Mouse (Mus musculus) forebrain, embryonic 15.5 days (tissue): ENCODE measurements around the gene Gm20708. TPM values are rescaled to one million over a fixed set of nuclear protein-coding genes. Genes with fewer than 3 reads are reported as not detected.

Experiments
- ATAC-seq: fragments of 200-750 bp; cut with Nextera tagmentation; replicated peaks from 2 replicates; pipeline ENCODE4 v1.8.0; 2017; ENCODE audit warnings: mild to moderate bottlenecking, moderate TSS enrichment, moderate library complexity
- H3K27ac ChIP-seq: fragments of 300-500 bp; sonication (generic); replicated peaks from 2 replicates; pipeline ENCODE4 v1.5.1; 2015; ENCODE audit warnings: mild to moderate bottlenecking, inconsistent platforms
- H3K27me3 ChIP-seq: fragments of 300-500 bp; sonication (generic); 2 replicates; pipeline ENCODE4 v1.6.1; 2015; ENCODE audit warnings: inconsistent platforms
- H3K36me3 ChIP-seq: fragments of 300-500 bp; sonication (generic); 2 replicates; pipeline ENCODE4 v1.6.1; 2015; ENCODE audit warnings: mild to moderate bottlenecking, inconsistent platforms
- H3K4me1 ChIP-seq: fragments of 300-500 bp; sonication (generic); 2 replicates; pipeline ENCODE4 v1.6.1; 2015; ENCODE audit warnings: inconsistent platforms
- H3K4me2 ChIP-seq: fragments of 300-500 bp; sonication (generic); replicated peaks from 2 replicates; pipeline ENCODE4 v1.6.1; 2015; ENCODE audit warnings: mild to moderate bottlenecking, inconsistent platforms
- H3K4me3 ChIP-seq: fragments of 300-500 bp; sonication (generic); 2 replicates; pipeline ENCODE4 v1.5.1; 2015; ENCODE audit warnings: mild to moderate bottlenecking, inconsistent platforms
- H3K9ac ChIP-seq: fragments of 300-500 bp; sonication (generic); replicated peaks from 2 replicates; pipeline ENCODE4 v1.6.1; 2015; ENCODE audit warnings: mild to moderate bottlenecking, inconsistent platforms
- H3K9me3 ChIP-seq: fragments of 300-500 bp; sonication (generic); 2 replicates; pipeline ENCODE4 v1.6.1; 2016; ENCODE audit warnings: inconsistent platforms
- WGBS: fragments of 180-500 bp; shearing (Covaris S2); methylation state at CpG from one replicate; pipeline ENCODE4 v1.1.7; 2015; ENCODE audit warnings: mixed read lengths; 5-methylcytosine and 5-hydroxymethylcytosine counted together
- polyA plus RNA-seq: library from polyadenylated mRNA; unstranded; fragments of >200 nt; fragmentation: Nextera tagmentation; extraction: Ambion mirVana; gene quantifications from 2 replicates; pipeline ENCODE4 v1.2.1, GENCODE M21; 2015

Gm20708 gene
- polyA plus RNA-seq, 1 experiment from 2014 or later: 0.79 TPM

- Histone ChIP-seq H3K4me2 (no peak overlapping the region), H3K9ac (no peak overlapping the region), H3K4me1 (peaks cover 28% of the 10 kb centered on the region), H3K9me3 (no peaks in the 10 kb centered on the region), H3K4me3 (no peak overlapping the region), H3K27ac (no peak overlapping the region), H3K27me3 (no peaks in the 10 kb centered on the region), H3K36me3 (no peaks in the 10 kb centered on the region)
- WGBS: 63% methylated on average over 5 of the region's 5 CpGs
- no peak for ATAC-seq
These were observed 37.2 kb downstream of the Gm20708 start for GRCm38 (mm10) chr11:117846640-117847039.

DNA sequence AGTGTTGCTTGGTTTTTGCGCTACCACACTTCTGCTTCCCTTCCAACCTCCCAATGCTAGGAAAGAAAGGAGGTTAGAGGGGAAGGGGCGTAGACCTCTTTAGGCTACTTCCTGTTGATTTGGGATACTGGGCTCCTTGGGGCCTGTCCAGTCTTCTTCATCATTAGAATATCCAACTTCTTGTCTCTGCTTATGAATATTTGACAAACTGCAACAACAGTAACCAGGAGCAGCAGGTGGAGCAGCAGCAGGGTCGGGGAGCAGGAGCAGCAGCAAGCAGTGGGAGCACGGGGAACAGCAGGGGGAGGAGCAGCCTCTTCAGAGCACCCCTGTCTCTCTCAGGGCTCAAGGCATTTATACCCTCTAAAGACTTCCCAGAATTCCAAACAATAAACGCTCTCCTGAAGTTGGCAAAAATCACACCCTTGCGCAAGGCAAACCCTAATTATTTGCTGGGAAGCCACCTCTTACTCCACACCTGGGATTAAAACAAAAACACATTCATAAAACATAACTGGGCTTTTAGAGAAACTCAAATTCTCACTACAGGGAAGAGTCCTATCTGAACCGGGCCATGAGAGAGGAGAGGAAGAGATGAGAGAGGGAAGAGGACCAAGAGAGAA, 38.2 kb downstream of the Gm20708 start:
- H3K4me2 ChIP-seq: peak overlapping the region; percentile 82
- H3K9ac ChIP-seq: peak overlapping the region; percentile 91
- H3K4me3 ChIP-seq: peak overlapping the region; percentile 72
- H3K4me1 ChIP-seq: peaks cover 28% of the 10 kb centered on the region
- no peaks in the 10 kb centered on the region for H3K9me3 ChIP-seq
- ATAC-seq: no peak
- peak overlapping the region; percentile 99 for H3K27ac ChIP-seq
- no peaks in the 10 kb centered on the region for H3K27me3 ChIP-seq
- H3K36me3 ChIP-seq: peaks cover under 1% of the 10 kb centered on the region; the same call in 1 of the 2 replicates
- WGBS: 79% methylated on average over 7 of the region's 7 CpGs

DNA sequence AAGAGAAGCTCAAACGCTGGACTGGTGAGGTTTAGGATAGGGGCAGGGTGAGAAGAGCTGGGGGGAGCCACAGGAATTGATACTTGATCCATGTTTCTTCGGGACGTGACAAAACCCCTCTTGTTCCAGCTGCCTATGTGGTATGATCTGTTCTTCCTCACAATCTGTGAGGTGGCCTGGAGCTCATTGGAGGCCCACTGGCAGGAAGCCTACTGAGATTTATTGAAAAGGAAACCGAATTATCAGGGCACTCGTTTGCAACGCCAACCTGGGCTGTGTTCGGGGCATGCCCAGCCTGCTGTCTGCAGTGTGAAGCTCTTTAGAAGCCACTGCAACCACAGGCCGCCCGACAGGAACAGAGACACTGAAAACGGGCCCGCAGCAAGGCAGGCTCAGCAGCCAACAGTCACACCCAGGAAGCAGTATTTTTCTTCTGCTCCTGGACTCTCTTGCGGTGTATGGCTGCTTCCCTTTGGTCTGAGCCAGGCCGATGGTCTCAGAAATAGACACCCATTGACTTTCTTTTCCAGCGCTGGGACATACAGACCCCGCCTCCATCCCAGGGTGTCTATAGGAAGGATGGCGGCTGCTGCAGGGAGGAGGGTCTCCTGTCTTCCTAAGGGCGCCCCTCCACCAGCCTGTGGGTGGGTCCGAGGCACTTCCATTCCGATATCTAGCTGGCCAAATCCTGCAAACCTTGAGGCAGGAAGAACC, 39.0 kb downstream of the Gm20708 start:
- Histone ChIP-seq H3K36me3 (peaks cover 5% of the 10 kb centered on the region; the same call in 1 of the 2 replicates), H3K4me3 (peak overlapping the region; percentile 72), H3K4me1 (peaks cover 28% of the 10 kb centered on the region), H3K9ac (peak overlapping the region; percentile 91), H3K27ac (peak overlapping the region; percentile 99), H3K27me3 (no peaks in the 10 kb centered on the region), H3K9me3 (no peaks in the 10 kb centered on the region), H3K4me2 (peak overlapping the region; percentile 82)
- 8% methylated on average over 19 of the region's 19 CpGs for WGBS
- peak; percentile 87 for ATAC-seq

GRCm38 (mm10) chr11:117848985-117849671, 39.7 kb downstream of the Gm20708 start, which contains the start of gene Birc5:
Gene Birc5 (plus strand): TSS chr11:117849251.
- no peaks in the 10 kb centered on the region for H3K9me3 ChIP-seq
- H3K27me3 ChIP-seq: no peaks in the 10 kb centered on the region
- peaks cover 28% of the 10 kb centered on the region for H3K4me1 ChIP-seq
- peak within 1 kb of the TSS; percentile 91 for H3K9ac ChIP-seq
- peak within 1 kb of the TSS; percentile 72 for H3K4me3 ChIP-seq
- peaks cover 5% of the 10 kb centered on the region; the same call in 1 of the 2 replicates for H3K36me3 ChIP-seq
- under 1% methylated on average over 51 of the region's 51 CpGs for WGBS
- H3K4me2 ChIP-seq: peak within 1 kb of the TSS; percentile 82
- peak; percentile 95 for ATAC-seq
- H3K27ac ChIP-seq: peak within 1 kb of the TSS; percentile 99

- Histone ChIP-seq H3K27me3 (no peaks in the 10 kb centered on the region), H3K4me2 (no peak overlapping the region), H3K27ac (no peak overlapping the region), H3K4me1 (peaks cover 24% of the 10 kb centered on the region), H3K36me3 (peaks cover 22% of the 10 kb centered on the region; the same call in 1 of the 2 replicates), H3K9ac (no peak overlapping the region), H3K4me3 (no peak overlapping the region), H3K9me3 (no peaks in the 10 kb centered on the region)
- ATAC-seq: no peak
- 95% methylated on average over 3 of the region's 3 CpGs for WGBS
These were observed 43.4 kb downstream of the Gm20708 start for GRCm38 (mm10) chr11:117852875-117853274.

DNA sequence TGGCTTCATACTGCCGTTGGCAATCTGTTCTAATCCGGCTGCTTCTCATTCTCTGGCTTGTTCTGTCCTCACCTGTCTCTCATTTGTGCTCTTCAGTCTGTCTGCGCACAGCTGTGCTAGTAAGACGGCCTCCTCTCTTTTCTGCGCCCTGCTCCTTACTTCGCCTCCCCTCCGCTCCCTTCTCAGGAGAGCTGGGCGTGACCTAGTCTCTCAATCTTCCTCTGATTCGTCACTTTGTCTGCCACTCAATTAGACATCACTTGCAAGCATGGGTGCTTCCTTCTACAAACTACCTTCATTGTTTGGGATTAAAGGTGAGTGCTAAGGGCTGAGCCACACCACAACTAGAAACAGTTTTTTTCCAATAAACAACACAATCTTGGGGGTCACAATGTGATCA, 44.8 kb downstream of the Gm20708 start:
- no peak for ATAC-seq
- WGBS: 93% methylated on average over 9 of the region's 9 CpGs
- peaks cover 22% of the 10 kb centered on the region; the same call in 1 of the 2 replicates for H3K36me3 ChIP-seq
- 0 out of 2 replicates have a peak, but pooled peaks cover under 1% of the 10 kb centered on the region for H3K27me3 ChIP-seq
- H3K27ac ChIP-seq: no peak overlapping the region
- no peak overlapping the region for H3K9ac ChIP-seq
- H3K9me3 ChIP-seq: no peaks in the 10 kb centered on the region
- H3K4me3 ChIP-seq: no peak overlapping the region
- peaks cover 16% of the 10 kb centered on the region for H3K4me1 ChIP-seq
- H3K4me2 ChIP-seq: no peak overlapping the region

- Histone ChIP-seq H3K27me3 (peaks cover 10% of the 10 kb centered on the region; the same call in 1 of the 2 replicates), H3K9ac (no peak overlapping the region), H3K9me3 (no peaks in the 10 kb centered on the region), H3K4me3 (no peak overlapping the region), H3K4me2 (no peak overlapping the region), H3K27ac (no peak overlapping the region), H3K36me3 (peaks cover 22% of the 10 kb centered on the region; the same call in 1 of the 2 replicates), H3K4me1 (peaks cover 5% of the 10 kb centered on the region)
- 95% methylated on average over 5 of the region's 5 CpGs for WGBS
- no peak for ATAC-seq
These were observed 45.9 kb downstream of the Gm20708 start for GRCm38 (mm10) chr11:117855360-117855759.

- WGBS: 76% methylated on average over 1 of the region's 1 CpGs
- Histone ChIP-seq H3K9ac (no peak overlapping the region), H3K4me3 (no peak overlapping the region), H3K27me3 (peaks cover 16% of the 10 kb centered on the region; the same call in 1 of the 2 replicates), H3K36me3 (peaks cover 22% of the 10 kb centered on the region; the same call in 1 of the 2 replicates), H3K4me1 (0 out of 2 replicates have a peak, but pooled peaks cover 2% of the 10 kb centered on the region), H3K27ac (no peak overlapping the region), H3K9me3 (no peaks in the 10 kb centered on the region), H3K4me2 (no peak overlapping the region)
- ATAC-seq: no peak
These were observed 46.5 kb downstream of the Gm20708 start for GRCm38 (mm10) chr11:117855975-117856374.

DNA sequence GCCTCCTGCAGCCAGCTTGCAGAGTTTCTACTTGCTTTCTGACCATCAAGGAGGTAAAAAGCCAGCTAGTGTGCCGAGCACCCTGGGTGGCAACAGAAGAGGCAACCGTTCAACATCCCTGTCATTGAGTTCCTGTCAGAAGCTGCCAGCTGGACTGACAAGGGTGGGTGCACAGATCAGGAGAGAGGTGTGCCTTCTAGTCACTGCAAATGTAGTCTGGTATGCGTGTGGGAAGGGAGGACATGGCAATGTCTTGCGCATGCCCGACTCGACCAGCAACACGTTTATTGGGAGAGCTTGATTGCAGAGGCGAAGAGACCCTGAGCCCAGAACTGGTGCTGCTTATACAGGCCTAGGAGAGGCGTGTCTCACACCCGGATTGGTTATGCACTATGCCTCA, 48.0 kb downstream of the Gm20708 start:
- Histone ChIP-seq H3K4me2 (no peak overlapping the region), H3K4me1 (no peaks in the 10 kb centered on the region), H3K4me3 (no peak overlapping the region), H3K36me3 (peaks cover 22% of the 10 kb centered on the region; the same call in 1 of the 2 replicates), H3K27me3 (peaks cover 22% of the 10 kb centered on the region; the same call in 1 of the 2 replicates), H3K9me3 (no peaks in the 10 kb centered on the region), H3K27ac (no peak overlapping the region), H3K9ac (no peak overlapping the region)
- ATAC-seq: no peak
- WGBS: 94% methylated on average over 10 of the region's 10 CpGs

- Histone ChIP-seq H3K4me3 (no peak overlapping the region), H3K9ac (no peak overlapping the region), H3K9me3 (no peaks in the 10 kb centered on the region), H3K4me1 (no peaks in the 10 kb centered on the region), H3K27ac (no peak overlapping the region), H3K27me3 (peaks cover 24% of the 10 kb centered on the region; the same call in 1 of the 2 replicates), H3K4me2 (no peak overlapping the region), H3K36me3 (peaks cover 17% of the 10 kb centered on the region; the same call in 1 of the 2 replicates)
- no peak for ATAC-seq
- WGBS: 57% methylated on average over 3 of the region's 3 CpGs
These were observed 48.9 kb downstream of the Gm20708 start for GRCm38 (mm10) chr11:117858392-117858791.

- Histone ChIP-seq H3K36me3 (peaks cover 12% of the 10 kb centered on the region; the same call in 1 of the 2 replicates), H3K4me2 (no peak within 1 kb of the TSS), H3K27ac (no peak within 1 kb of the TSS), H3K9me3 (no peaks in the 10 kb centered on the region), H3K4me1 (no peaks in the 10 kb centered on the region), H3K27me3 (peaks cover 25% of the 10 kb centered on the region; the same call in 1 of the 2 replicates), H3K9ac (no peak within 1 kb of the TSS), H3K4me3 (no peak within 1 kb of the TSS)
- ATAC-seq: no peak
- 5% methylated on average over 23 of the region's 23 CpGs for WGBS
These were observed 51.1 kb downstream of the Gm20708 start, which contains the start of gene Tmem235 for GRCm38 (mm10) chr11:117860601-117861000. Gene Tmem235 (plus strand): TSS chr11:117860752.
